Mouse (Mus musculus) ES-E14 (cell line): ENCODE results near the gene Atp6v1e2. TPM values are rescaled to one million over a fixed set of nuclear protein-coding genes. Genes with fewer than 3 reads are reported as not detected.

Source experiments
- DNase-seq: peaks from one replicate; pipeline ENCODE4 v3.0.0-alpha.2; 2013; ENCODE audit warnings: low read depth, low spot score
- H3K27ac ChIP-seq: 2 replicates; pipeline ENCODE4 v1.5.1; 2012; ENCODE audit warnings: low read depth, mild to moderate bottlenecking, low read length, moderate library complexity, mixed read lengths; ENCODE audit not compliant: poor library complexity, insufficient read depth, severe bottlenecking
- H3K36me3 ChIP-seq: 2 replicates; pipeline ENCODE4 v1.6.1; 2012; ENCODE audit warnings: mild to moderate bottlenecking, low read length, moderate library complexity, mixed read lengths; ENCODE audit not compliant: control insufficient read depth, poor library complexity, insufficient read depth, severe bottlenecking
- H3K4me1 ChIP-seq, 2 experiments: fragments of 150-350 bp in 1 of 2; sonication (generic) in 1 of 2; 2 replicates each; pipeline ENCODE4 v1.6.1; 2012; ENCODE audit warnings: low read length in 2 of 2, mild to moderate bottlenecking in 1 of 2, mixed read lengths in 1 of 2; ENCODE audit not compliant: control insufficient read depth in 2 of 2, insufficient read depth in 2 of 2, poor library complexity in 1 of 2
- H3K4me3 ChIP-seq, 2 experiments: fragments of 150-350 bp in 1 of 2; sonication (generic) in 1 of 2; 2 replicates each; pipeline ENCODE4 v1.5.1; 2012; ENCODE audit warnings: low read length in 2 of 2, low read depth in 1 of 2, mild to moderate bottlenecking in 1 of 2, mixed read lengths in 1 of 2; ENCODE audit not compliant: insufficient read depth in 1 of 2, poor library complexity in 1 of 2, severe bottlenecking in 1 of 2
- H3K9ac ChIP-seq: 2 replicates; pipeline ENCODE4 v1.6.1; 2012; ENCODE audit warnings: low read depth, mild to moderate bottlenecking, low read length, mixed read lengths; ENCODE audit not compliant: poor library complexity, insufficient read depth, severe bottlenecking
- H3K9me3 ChIP-seq: fragments of 150-350 bp; sonication (generic); 2 replicates; pipeline ENCODE4 v1.6.1; 2012; ENCODE audit warnings: low read depth, mild to moderate bottlenecking, low read length; ENCODE audit not compliant: control insufficient read depth, insufficient read depth
- CHD2 ChIP-seq: IDR thresholded peaks from 2 replicates; pipeline ENCODE4 v1.6.1; 2014; ENCODE audit warnings: mild to moderate bottlenecking, low read depth, low read length, inconsistent platforms
- HCFC1 ChIP-seq: IDR thresholded peaks from 2 replicates; pipeline ENCODE4 v1.6.1; 2012; ENCODE audit warnings: low read length, inconsistent platforms, borderline replicate concordance; ENCODE audit not compliant: insufficient read depth
- MAFK ChIP-seq: IDR thresholded peaks from 2 replicates; pipeline ENCODE4 v1.6.1; 2014; ENCODE audit warnings: mild to moderate bottlenecking, low read depth, low read length, inconsistent platforms; ENCODE audit not compliant: insufficient read depth
- ZC3H11A ChIP-seq: IDR thresholded peaks from 2 replicates; pipeline ENCODE4 v1.6.1; 2012; ENCODE audit warnings: low read depth, mild to moderate bottlenecking, inconsistent platforms, low read length, borderline replicate concordance
- ZNF384 ChIP-seq: IDR thresholded peaks from 2 replicates; pipeline ENCODE4 v1.6.1; 2012; ENCODE audit warnings: low read depth, low read length, inconsistent platforms
- in situ Hi-C, 2 experiments: fragments of 600-800 bp; cut with MboI; formaldehyde crosslinking; loops; one replicate each; pipeline ENCODE4 v1.15.1; 2025; ENCODE audit warnings: low sequenced_read_pairs in 2 of 2, inconsistent platforms in 1 of 2; ENCODE audit not compliant: unreplicated experiment in 2 of 2
- total RNA-seq: library from RNA; depleted of rRNA; stranded (reverse); fragments of 300-350 nt; gene quantifications from 2 replicates; pipeline ENCODE4 v1.2.3, GENCODE M21; 2012

Atp6v1e2 gene
- total RNA-seq, 1 experiment, result not detected

DNA sequence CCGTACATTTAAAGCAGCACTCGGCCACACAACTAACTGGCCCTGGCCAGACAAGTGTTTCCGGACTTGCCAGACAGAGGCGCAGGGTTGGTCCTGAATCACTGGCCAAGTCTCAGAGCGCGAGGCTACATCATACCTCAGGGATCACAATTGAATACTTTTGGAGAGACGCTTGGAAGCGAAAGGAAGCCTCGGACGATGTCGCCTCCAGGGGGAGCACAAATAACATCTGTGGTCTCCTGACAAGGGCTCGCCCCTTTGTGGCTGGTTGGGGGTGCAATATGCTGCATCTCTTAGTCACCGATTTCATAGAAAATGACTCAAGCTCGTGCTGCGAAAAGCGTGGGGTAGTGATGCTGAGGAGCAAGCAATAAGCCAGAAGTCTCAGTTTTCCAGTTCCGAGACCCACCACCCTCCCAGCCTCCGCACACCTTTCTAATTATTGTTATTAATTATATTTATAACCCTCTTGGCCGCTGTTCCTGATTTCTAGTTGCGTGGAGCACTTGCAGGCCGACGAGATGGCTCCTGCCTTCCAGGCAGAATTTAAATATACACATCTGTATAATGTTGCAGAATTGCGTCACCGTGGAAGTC lies 14.7 kb upstream of the Atp6v1e2 start:
- Histone ChIP-seq H3K9me3 (no peaks in the 10 kb centered on the region), H3K4me3 (peak overlapping the region; percentile 71 to 80), H3K36me3 (no peaks in the 10 kb centered on the region), H3K4me1 (peaks cover 0 to 11% of the 10 kb centered on the region in 2 experiments; a peak in 2 of 4 replicates), H3K9ac (peak overlapping the region; percentile 93), H3K27ac (no peak overlapping the region)
- DNase-seq, result peak; percentile 75
- in situ Hi-C loops, result no loop called here
- TF ChIP-seq ZNF384 (no peak), MAFK (no peak), HCFC1 (no peak), CHD2 (no peak), ZC3H11A (no peak)

GRCm38 (mm10) chr17:86961301-86961841 lies 13.7 kb upstream of the Atp6v1e2 start:
- Histone ChIP-seq H3K4me1 (peaks cover 0 to 11% of the 10 kb centered on the region in 2 experiments; a peak in 2 of 4 replicates), H3K27ac (no peak overlapping the region)
- in situ Hi-C loops, result no loop called here

DNA sequence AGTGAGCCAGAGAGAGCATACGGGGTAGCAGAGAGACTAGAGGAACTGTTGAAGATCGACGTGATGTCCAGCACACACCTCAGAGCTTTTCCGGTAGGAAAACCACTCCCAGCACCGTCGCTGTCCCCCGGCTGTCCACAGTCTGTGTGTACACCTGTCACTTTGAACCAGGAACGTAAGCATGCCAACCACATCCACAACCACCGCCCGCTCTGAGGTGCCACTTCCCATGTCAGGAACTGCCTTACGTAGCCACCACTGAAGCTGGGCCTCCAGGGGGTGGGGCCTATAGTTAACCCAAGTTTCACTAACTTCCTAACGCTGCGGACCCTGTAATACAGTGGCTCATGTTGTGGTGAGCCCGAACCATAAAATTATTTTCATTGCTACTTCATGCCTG lies 10.3 kb upstream of the Atp6v1e2 start:
- Histone ChIP-seq H3K9me3 (no peaks in the 10 kb centered on the region), H3K9ac (no peak overlapping the region), H3K4me3 (no peak overlapping the region), H3K36me3 (no peaks in the 10 kb centered on the region), H3K27ac (no peak overlapping the region), H3K4me1 (peaks cover 0 to 4% of the 10 kb centered on the region in 2 experiments; a peak in 1 of 4 replicates)
- in situ Hi-C loops, result no loop called here
- no peak for TF ChIP-seq ZC3H11A
- DNase-seq, result no peak

More at GRCm38 (mm10) chr17:86961301-86961841, 13.7 kb upstream of the Atp6v1e2 start:
- TF ChIP-seq ZC3H11A (no peak), HCFC1 (no peak), ZNF384 (no peak)
- no peak for DNase-seq
- no peaks in the 10 kb centered on the region for H3K9me3 ChIP-seq
- H3K9ac ChIP-seq, result no peak overlapping the region
- no peaks in the 10 kb centered on the region for H3K36me3 ChIP-seq
- no peak overlapping the region for H3K4me3 ChIP-seq

DNA sequence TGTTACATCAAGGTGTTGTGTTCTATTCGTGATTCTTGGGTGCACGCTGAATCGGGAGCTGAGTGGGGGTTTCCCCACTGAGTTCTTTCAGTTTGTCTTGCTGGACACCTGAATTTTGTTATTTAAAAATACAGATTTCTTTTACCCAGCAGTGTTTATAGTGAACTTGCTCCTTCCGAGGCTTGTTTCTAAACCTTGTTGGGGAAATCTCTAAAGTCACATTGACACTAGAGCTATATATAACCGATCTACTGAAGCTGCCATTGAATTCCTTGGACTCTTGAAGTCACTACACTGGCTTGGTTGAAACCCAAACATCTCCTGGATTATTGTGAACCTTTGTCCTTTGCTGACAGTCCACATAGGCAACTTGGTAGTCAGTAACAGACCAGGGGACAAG lies 9.5 kb upstream of the Atp6v1e2 start:
- in situ Hi-C loops, result no loop called here
- no peak for TF ChIP-seq ZC3H11A
- no peak for TF ChIP-seq CHD2
- TF ChIP-seq HCFC1, result no peak
- TF ChIP-seq ZNF384, result no peak
- TF ChIP-seq MAFK, result no peak
- DNase-seq, result no peak
- Histone ChIP-seq H3K4me1 (peaks cover 0 to 4% of the 10 kb centered on the region in 2 experiments; a peak in 1 of 4 replicates), H3K9ac (no peak overlapping the region), H3K4me3 (no peak overlapping the region), H3K27ac (no peak overlapping the region), H3K9me3 (no peaks in the 10 kb centered on the region), H3K36me3 (no peaks in the 10 kb centered on the region)

DNA sequence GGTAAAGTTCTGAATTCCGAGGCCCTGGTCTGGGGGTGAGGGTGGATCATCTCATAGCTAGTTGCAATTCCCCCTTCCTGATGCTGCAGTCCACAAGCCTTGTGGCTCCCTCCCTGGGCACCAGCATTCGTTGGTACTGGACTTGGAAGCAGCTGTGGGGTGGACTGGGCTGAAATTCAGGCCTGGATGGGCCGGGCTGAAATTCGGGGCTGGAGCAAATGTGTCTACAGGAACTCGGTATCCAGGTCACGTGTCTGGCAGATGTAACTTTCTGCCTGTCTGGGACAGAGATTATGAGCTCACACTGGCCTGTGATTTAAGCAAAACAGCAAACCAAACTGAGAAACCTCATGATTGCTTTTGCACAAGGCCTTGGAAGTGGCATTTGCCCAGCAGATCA lies 1.1 kb upstream of the Atp6v1e2 start:
- no peaks in the 10 kb centered on the region for H3K9me3 ChIP-seq
- DNase-seq, result no peak
- no peaks in the 10 kb centered on the region for H3K36me3 ChIP-seq
- no peak overlapping the region for H3K27ac ChIP-seq
- no peaks in the 10 kb centered on the region for H3K4me1 ChIP-seq
- TF ChIP-seq HCFC1 (no peak), ZNF384 (no peak), ZC3H11A (no peak), MAFK (no peak), CHD2 (no peak)
- in situ Hi-C loops, result no loop called here
- H3K4me3 ChIP-seq, result no peak overlapping the region
- no peak overlapping the region for H3K9ac ChIP-seq
